Comparison of ENCODE assay signal across 8 mouse cellular contexts in the genomic region with DNA sequence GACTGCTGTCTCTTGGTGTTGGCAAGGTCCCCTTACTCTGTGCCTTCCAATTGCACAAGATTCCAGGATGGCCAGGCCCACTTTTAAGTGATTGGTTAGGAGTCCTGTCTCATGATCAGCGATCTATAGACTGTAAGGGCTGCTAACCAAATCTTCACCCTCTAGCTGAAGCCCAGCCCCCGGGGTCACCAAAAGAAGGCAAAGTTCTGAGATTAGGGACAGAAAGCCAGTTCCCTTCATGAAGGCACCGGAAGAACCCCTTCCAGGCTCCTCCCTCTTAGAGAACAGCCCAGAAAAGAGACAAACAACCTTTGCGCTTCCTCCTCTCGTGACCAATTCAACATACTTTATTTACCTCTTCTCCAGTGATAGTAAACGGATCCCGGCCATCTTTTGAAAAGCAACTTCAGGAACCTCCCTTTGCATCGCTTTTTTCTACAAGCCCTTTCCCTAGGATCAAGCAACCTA. TPM values are rescaled to one million over a fixed set of nuclear protein-coding genes. Genes with fewer than 3 reads are reported as not detected.
A peak's percentile ranks its signal among the peaks of the same experiment; 100 is the strongest.
DNase-seq lines count a peak whose midpoint lies in the region; ATAC-seq and TF ChIP-seq lines count a peak whose summit lies in the region.

No protein-coding gene starts in this region.

- no peaks in the 10 kb centered on the region for H3K27me3 ChIP-seq in G1E (ENCODE audit: insufficient read depth, low read length)
- H3K27me3 ChIP-seq in hindbrain, embryonic 10.5 days (ENCODE audit: insufficient read depth, poor library complexity, severe bottlenecking): no peaks in the 10 kb centered on the region
- H3K27me3 ChIP-seq in limb, embryonic 13.5 days: no peaks in the 10 kb centered on the region
- no peaks in the 10 kb centered on the region for H3K27me3 ChIP-seq in midbrain, embryonic 13.5 days
- H3K27me3 ChIP-seq in stomach, postnatal 0 days (ENCODE audit: control insufficient read depth, insufficient read depth, low read length): no peaks in the 10 kb centered on the region

- peaks cover 39% of the 10 kb centered on the region for H3K36me3 ChIP-seq in G1E (replicated peaks)
- H3K36me3 ChIP-seq in hindbrain, embryonic 10.5 days: peaks cover 42% of the 10 kb centered on the region
- peaks cover 22% of the 10 kb centered on the region for H3K36me3 ChIP-seq in limb, embryonic 13.5 days
- 0 out of 2 replicates have a peak, but pooled peaks cover 3% of the 10 kb centered on the region for H3K36me3 ChIP-seq in midbrain, embryonic 13.5 days
- H3K36me3 ChIP-seq in stomach, postnatal 0 days (ENCODE audit: control insufficient read depth, insufficient read depth, low read length): no peaks in the 10 kb centered on the region

- H3K9ac ChIP-seq in limb, embryonic 13.5 days: peak overlapping the region; percentile 97
- peak overlapping the region; percentile 98 for H3K9ac ChIP-seq in midbrain, embryonic 13.5 days (replicated peaks)
- H3K9ac ChIP-seq in stomach, postnatal 0 days (ENCODE audit: low read length): peak overlapping the region; percentile 93

- 0 out of 2 replicates have a peak overlapping the region, but pooled peaks have one; percentile 29 for H3K27ac ChIP-seq in embryonic fibroblast, embryonic 13.5 days (ENCODE audit: insufficient read depth, low read length)
- peak overlapping the region; percentile 94 for H3K27ac ChIP-seq in hindbrain, embryonic 10.5 days
- peak overlapping the region; percentile 69 for H3K27ac ChIP-seq in limb, embryonic 13.5 days
- H3K27ac ChIP-seq in midbrain, embryonic 13.5 days: 0 out of 2 replicates have a peak overlapping the region, but pooled peaks have one; percentile 87
- peak overlapping the region; percentile 94 for H3K27ac ChIP-seq in stomach, postnatal 0 days (replicated peaks)

- ATAC-seq in G1E (ENCODE audit: extremely low read depth, insufficient number of reproducible peaks, low FRiP score, poor library complexity, severe bottlenecking): peak; percentile 36
- no peak for ATAC-seq in limb, embryonic 13.5 days (ENCODE audit: low FRiP score, low read depth)
- ATAC-seq in midbrain, embryonic 13.5 days: no peak
- peak; percentile 17 for ATAC-seq in stomach, postnatal 0 days (ENCODE audit: low FRiP score, low TSS enrichment)

- 12% methylated on average over 8 of the region's 8 CpGs for WGBS in hindbrain, embryonic 10.5 days
- 3% methylated on average over 8 of the region's 8 CpGs for WGBS in limb, embryonic 13.5 days
- WGBS in midbrain, embryonic 13.5 days: 10% methylated on average over 8 of the region's 8 CpGs
- 1% methylated on average over 8 of the region's 8 CpGs for WGBS in stomach, postnatal 0 days

- DNase-seq in 3T3-L1 (ENCODE audit: low read depth, low spot score): peak; percentile 76
- DNase-seq in G1E (ENCODE audit: low spot score): peak; percentile 28
- DNase-seq in hindbrain, embryonic 10.5 days (ENCODE audit: low spot score): peak; percentile 19
- peak; percentile 40 for DNase-seq in stomach, postnatal 0 days (ENCODE audit: low spot score)
- no peak for DNase-seq in urinary bladder, postnatal 25 days (ENCODE audit: low spot score)

- peaks cover 42% of the 10 kb centered on the region for H3K4me1 ChIP-seq in G1E (ENCODE audit: insufficient read depth, low read depth, low read length)
- H3K4me1 ChIP-seq in embryonic fibroblast, embryonic 13.5 days (ENCODE audit: control insufficient read depth, insufficient read depth, low read length): peaks cover 7% of the 10 kb centered on the region
- peaks cover 45% of the 10 kb centered on the region for H3K4me1 ChIP-seq in hindbrain, embryonic 10.5 days (replicated peaks)
- peaks cover 49% of the 10 kb centered on the region for H3K4me1 ChIP-seq in limb, embryonic 13.5 days
- peaks cover 51% of the 10 kb centered on the region for H3K4me1 ChIP-seq in midbrain, embryonic 13.5 days (replicated peaks)
- H3K4me1 ChIP-seq in stomach, postnatal 0 days (replicated peaks; ENCODE audit: control insufficient read depth, insufficient read depth): 0 out of 2 replicates have a peak, but pooled peaks cover 5% of the 10 kb centered on the region

- TF ChIP-seq CTCF in G1E (IDR thresholded peaks at IDR 0.05; ENCODE audit: low read depth, low read length): no peak
- no peak for TF ChIP-seq CTCF in embryonic fibroblast, embryonic 13.5 days (IDR thresholded peaks at IDR 0.05; ENCODE audit: borderline replicate concordance, insufficient read depth, low read length)
- no peak for TF ChIP-seq CTCF in stomach, postnatal 0 days (IDR thresholded peaks at IDR 0.05; ENCODE audit: low read depth)

- TF ChIP-seq EP300 in stomach, postnatal 0 days (optimal IDR thresholded peaks at IDR 0.05): no peak

- H3K4me2 ChIP-seq in limb, embryonic 13.5 days (replicated peaks): peak overlapping the region; percentile 90
- peak overlapping the region; percentile 87 for H3K4me2 ChIP-seq in midbrain, embryonic 13.5 days (replicated peaks)
- peak overlapping the region; percentile 83 for H3K4me2 ChIP-seq in stomach, postnatal 0 days (replicated peaks; ENCODE audit: low read depth)

- peak overlapping the region; percentile 98 for H3K4me3 ChIP-seq in G1E (ENCODE audit: low read depth, low read length)
- H3K4me3 ChIP-seq in embryonic fibroblast, embryonic 13.5 days (ENCODE audit: insufficient read depth, low read length): peak overlapping the region; percentile 85
- peak overlapping the region; percentile 100 for H3K4me3 ChIP-seq in hindbrain, embryonic 10.5 days
- peak overlapping the region; percentile 100 for H3K4me3 ChIP-seq in limb, embryonic 13.5 days
- H3K4me3 ChIP-seq in midbrain, embryonic 13.5 days (replicated peaks): peak overlapping the region; percentile 93
- peak overlapping the region; percentile 97 for H3K4me3 ChIP-seq in stomach, postnatal 0 days (ENCODE audit: low read depth, low read length)

- no peak for TF ChIP-seq POLR2A in embryonic fibroblast, embryonic 13.5 days (IDR thresholded peaks at IDR 0.05; ENCODE audit: low read depth, low read length)

- H3K9me3 ChIP-seq in G1E (replicated peaks): no peaks in the 10 kb centered on the region
- H3K9me3 ChIP-seq in hindbrain, embryonic 10.5 days: no peaks in the 10 kb centered on the region
- no peaks in the 10 kb centered on the region for H3K9me3 ChIP-seq in limb, embryonic 13.5 days
- no peaks in the 10 kb centered on the region for H3K9me3 ChIP-seq in midbrain, embryonic 13.5 days
- no peaks in the 10 kb centered on the region for H3K9me3 ChIP-seq in stomach, postnatal 0 days (ENCODE audit: control insufficient read depth, low read length)

RNA-seq across cellular contexts. Expression of gene Eif4ebp2, which starts 1.0 kb away (rescaled TPM):
- total RNA-seq in G1E (2014; fragmentation: Nextera tagmentation) (184 and 214 TPM in 2 replicates), G1E (2017) (8.9 and 9.4 TPM in 2 replicates)
- polyA plus RNA-seq in G1E (2012): 96.4 and 118 TPM in 2 replicates
- polyA plus RNA-seq in embryonic fibroblast, embryonic 13.5 days (2011; ENCODE audit: insufficient read length, low read depth, missing spikeins): 56.4 and 68.9 TPM in 2 replicates
- polyA plus RNA-seq in hindbrain, embryonic 10.5 days (2016; fragmentation: Nextera tagmentation; extraction: Ambion mirVana): 76.8 and 86.0 TPM in 2 replicates
- 70.6 and 72.2 TPM in 2 replicates for polyA plus RNA-seq in limb, embryonic 13.5 days (2015; fragmentation: Nextera tagmentation; extraction: Ambion mirVana)
- polyA plus RNA-seq in midbrain, embryonic 13.5 days (2015; fragmentation: Nextera tagmentation; extraction: Ambion mirVana): 75.5 and 83.2 TPM in 2 replicates
- 41.5 and 47.7 TPM in 2 replicates for polyA plus RNA-seq in stomach, postnatal 0 days (2015; fragmentation: Nextera tagmentation; extraction: Ambion mirVana)

RNA-seq across cellular contexts. Expression of gene Lrrc20, which starts 24.1 kb away (rescaled TPM):
- 7.4 and 7.7 TPM in 2 replicates for total RNA-seq in G1E (2014; fragmentation: Nextera tagmentation)
- 4.2 TPM in 2 replicates for total RNA-seq in G1E (2017)
- 8.4 and 11.1 TPM in 2 replicates for polyA plus RNA-seq in G1E (2012)
- 10.0 and 11.8 TPM in 2 replicates for polyA plus RNA-seq in embryonic fibroblast, embryonic 13.5 days (2011; ENCODE audit: insufficient read length, low read depth, missing spikeins)
- polyA plus RNA-seq in hindbrain, embryonic 10.5 days (2016; fragmentation: Nextera tagmentation; extraction: Ambion mirVana): 9.8 and 13.5 TPM in 2 replicates
- polyA plus RNA-seq in limb, embryonic 13.5 days (2015; fragmentation: Nextera tagmentation; extraction: Ambion mirVana): 11.5 and 11.7 TPM in 2 replicates
- polyA plus RNA-seq in midbrain, embryonic 13.5 days (2015; fragmentation: Nextera tagmentation; extraction: Ambion mirVana): 15.6 and 15.9 TPM in 2 replicates
- polyA plus RNA-seq in stomach, postnatal 0 days (2015; fragmentation: Nextera tagmentation; extraction: Ambion mirVana): 6.7 and 7.3 TPM in 2 replicates

RNA-seq across cellular contexts. Expression of gene Nodal, which starts 33.7 kb away (rescaled TPM):
- total RNA-seq in G1E (2014; fragmentation: Nextera tagmentation) (not detected in 2 replicates), G1E (2017) (not detected in 2 replicates)
- not detected in 2 replicates for polyA plus RNA-seq in G1E (2012)
- not detected in 2 replicates for polyA plus RNA-seq in embryonic fibroblast, embryonic 13.5 days (2011; ENCODE audit: insufficient read length, low read depth, missing spikeins)
- polyA plus RNA-seq in hindbrain, embryonic 10.5 days (2016; fragmentation: Nextera tagmentation; extraction: Ambion mirVana): 0.12 and 0.24 TPM in 2 replicates
- 0.19 and 0.20 TPM in 2 replicates for polyA plus RNA-seq in limb, embryonic 13.5 days (2015; fragmentation: Nextera tagmentation; extraction: Ambion mirVana)
- polyA plus RNA-seq in midbrain, embryonic 13.5 days (2015; fragmentation: Nextera tagmentation; extraction: Ambion mirVana): not detected in 2 replicates
- polyA plus RNA-seq in stomach, postnatal 0 days (2015; fragmentation: Nextera tagmentation; extraction: Ambion mirVana): 0.05 TPM in 1 of 2 replicates, not detected in the other

Comparison
In these comparisons a context has a peak if more than half of its experiments do, and no peak if none do; other contexts are left out.
1. ATAC-seq: peak in G1E (single experiment) and stomach, postnatal 0 days (single experiment); none in limb, embryonic 13.5 days (single experiment) and midbrain, embryonic 13.5 days (single experiment).
2. H3K27ac ChIP-seq: peak in every context shown above with its lines; median percentile 94 in hindbrain, embryonic 10.5 days; 94 in stomach, postnatal 0 days; 87 in midbrain, embryonic 13.5 days; 69 in limb, embryonic 13.5 days; 29 in embryonic fibroblast, embryonic 13.5 days.
3. Peak in every context shown above with its lines, with median percentiles within 50 percentile points of each other: H3K4me3 ChIP-seq, H3K4me2 ChIP-seq and H3K9ac ChIP-seq.